Mouse (Mus musculus) forebrain, postnatal 0 days (tissue): ENCODE data around the gene Olfr1086. TPM values are rescaled to one million over a fixed set of nuclear protein-coding genes. Genes with fewer than 3 reads are reported as not detected.
"Not testable (repeated sequence)": the region's sequence is repeated elsewhere in the genome, so short reads cannot be mapped to it uniquely, and the experiment has no call there.

Experiments
- ATAC-seq: fragments of 200-750 bp; cut with Nextera tagmentation; 2 replicates; pipeline ENCODE4 v1.8.0; 2017; ENCODE audit warnings: mild to moderate bottlenecking, moderate library complexity
- DNase-seq: peaks from one replicate; pipeline ENCODE4 v3.0.0-alpha.2; 2015
- H3K27ac ChIP-seq: fragments of 300-500 bp; sonication (generic); 2 replicates; pipeline ENCODE4 v1.5.1; 2014; ENCODE audit warnings: low read depth, mild to moderate bottlenecking, antibody characterized with exemption, low read length, moderate library complexity, mixed read lengths
- H3K27me3 ChIP-seq: fragments of 300-500 bp; sonication (generic); 2 replicates; pipeline ENCODE4 v1.6.1; 2014; ENCODE audit warnings: mild to moderate bottlenecking, low read length, mixed read lengths; ENCODE audit not compliant: insufficient read depth
- H3K36me3 ChIP-seq: fragments of 300-500 bp; sonication (generic); 2 replicates; pipeline ENCODE4 v1.6.1; 2014; ENCODE audit warnings: mild to moderate bottlenecking, moderate library complexity; ENCODE audit not compliant: insufficient read depth
- H3K4me1 ChIP-seq: fragments of 300-500 bp; sonication (generic); 2 replicates; pipeline ENCODE4 v1.6.1; 2014; ENCODE audit warnings: antibody characterized with exemption; ENCODE audit not compliant: insufficient read depth
- H3K4me2 ChIP-seq: fragments of 300-500 bp; sonication (generic); 2 replicates; pipeline ENCODE4 v1.6.1; 2014; ENCODE audit warnings: low read depth, mild to moderate bottlenecking, moderate library complexity
- H3K4me3 ChIP-seq: fragments of 300-500 bp; sonication (generic); 2 replicates; pipeline ENCODE4 v1.5.1; 2014; ENCODE audit warnings: low read depth, low read length, mixed read lengths
- H3K9ac ChIP-seq: fragments of 300-500 bp; sonication (generic); 2 replicates; pipeline ENCODE4 v1.6.1; 2014; ENCODE audit warnings: mild to moderate bottlenecking
- H3K9me3 ChIP-seq: fragments of 300-500 bp; sonication (generic); 2 replicates; pipeline ENCODE4 v1.6.1; 2016; ENCODE audit warnings: low read length
- CTCF ChIP-seq: sonication (generic); IDR thresholded peaks from 2 replicates; pipeline ENCODE4 v1.5.1; 2016; ENCODE audit warnings: antibody characterized with exemption, control low read depth, low read depth
- WGBS: fragments of 180-500 bp; shearing (Covaris S2); extraction: QIAGEN DNeasy Blood & Tissue Kit; methylation state at CpG from one replicate; pipeline ENCODE4 v1.1.7; 2014; 5-methylcytosine and 5-hydroxymethylcytosine counted together
- polyA plus RNA-seq: library from polyadenylated mRNA; unstranded; fragments of >200 nt; fragmentation: Nextera tagmentation; extraction: Ambion mirVana; gene quantifications from 2 replicates; pipeline ENCODE4 v1.2.1, GENCODE M21; 2015
- total RNA-seq: library from RNA; depleted of rRNA; stranded (reverse); fragments of >200 nt; gene quantifications from 2 replicates; pipeline ENCODE4 v1.2.3, GENCODE M21; 2014; rRNA removed

Olfr1086 gene
- total RNA-seq (not detected in 2 replicates), polyA plus RNA-seq (not detected in 2 replicates)

- H3K36me3 ChIP-seq = no peaks in the 10 kb centered on the region
Measured at GRCm38 (mm10) chr2:86679992-86680391, at the start of gene Olfr1086. TSS of gene Olfr1086 (minus strand) at chr2:86680092.

GRCm38 (mm10) chr2:86698295-86698694, 18.4 kb upstream of the Olfr1086 start, which contains the start of gene Olfr1087:
TSS of gene Olfr1087 (minus strand) at chr2:86698395.
- no peaks in the 10 kb centered on the region for H3K36me3 ChIP-seq
- no peak for DNase-seq
- H3K27ac ChIP-seq = no peak within 1 kb of the TSS
- ATAC-seq = no peak
- H3K4me3 ChIP-seq = no peak within 1 kb of the TSS
- no peak for TF ChIP-seq CTCF
- no peak within 1 kb of the TSS for H3K9ac ChIP-seq
- no peaks in the 10 kb centered on the region for H3K4me1 ChIP-seq
- no peaks in the 10 kb centered on the region for H3K27me3 ChIP-seq
- H3K4me2 ChIP-seq = no peak within 1 kb of the TSS
- no peaks in the 10 kb centered on the region for H3K9me3 ChIP-seq

More at GRCm38 (mm10) chr2:86679992-86680391, at the start of gene Olfr1086:
- Histone ChIP-seq H3K9ac (no peak within 1 kb of the TSS), H3K4me3 (no peak within 1 kb of the TSS), H3K4me1 (no peaks in the 10 kb centered on the region), H3K27me3 (no peaks in the 10 kb centered on the region), H3K4me2 (no peak within 1 kb of the TSS), H3K27ac (no peak within 1 kb of the TSS), H3K9me3 (no peaks in the 10 kb centered on the region)
- 68% methylated on average over 2 of the region's 2 CpGs for WGBS
- no peak for DNase-seq
- no peak for ATAC-seq
- no peak for TF ChIP-seq CTCF

- no peak within 1 kb of the TSS for H3K9ac ChIP-seq
- H3K4me2 ChIP-seq = no peak within 1 kb of the TSS
- no peaks in the 10 kb centered on the region for H3K9me3 ChIP-seq
- 24% methylated on average over 1 of the region's 1 CpGs for WGBS
- DNase-seq (no peak), ATAC-seq (no peak)
- no peaks in the 10 kb centered on the region for H3K36me3 ChIP-seq
- H3K4me3 ChIP-seq = no peak within 1 kb of the TSS
- TF ChIP-seq CTCF = no peak
- H3K27me3 ChIP-seq = no peaks in the 10 kb centered on the region
- H3K4me1 ChIP-seq = no peaks in the 10 kb centered on the region
- H3K27ac ChIP-seq = no peak within 1 kb of the TSS
Measured at GRCm38 (mm10) chr2:86661919-86662318, 18.0 kb downstream of the Olfr1086 start, which contains the start of gene Olfr1085. TSS of gene Olfr1085 (minus strand) at chr2:86662019.

GRCm38 (mm10) chr2:86639625-86640024, 40.3 kb downstream of the Olfr1086 start, which contains the start of gene Olfr1084:
TSS of gene Olfr1084 (minus strand) at chr2:86639725.
- not testable (repeated sequence) for H3K9me3 ChIP-seq, H3K27me3 ChIP-seq, H3K9ac ChIP-seq, DNase-seq, H3K27ac ChIP-seq, H3K36me3 ChIP-seq, ATAC-seq, H3K4me1 ChIP-seq, H3K4me2 ChIP-seq, H3K4me3 ChIP-seq
- 88% methylated on average over 1 of the region's 1 CpGs for WGBS

Other genes starting within 250 kb of the Olfr1086 start
- gene Olfr1065, start 229.5 kb downstream of the Olfr1086 start, total RNA-seq = not detected in 2 replicates
- gene Olfr1065, start 229.5 kb downstream of the Olfr1086 start, polyA plus RNA-seq = not detected in 2 replicates
- gene Olfr1066, start 223.8 kb downstream of the Olfr1086 start, total RNA-seq = not detected in 2 replicates
- gene Olfr1066, start 223.8 kb downstream of the Olfr1086 start, polyA plus RNA-seq = not detected in 2 replicates
- gene Olfr228, start 192.7 kb downstream of the Olfr1086 start, total RNA-seq = not detected in 2 replicates
- not detected in 2 replicates for gene Olfr228, start 192.7 kb downstream of the Olfr1086 start, polyA plus RNA-seq
- not detected in 2 replicates for gene Olfr1076, start 171.6 kb downstream of the Olfr1086 start, total RNA-seq
- not detected in 2 replicates for gene Olfr1076, start 171.6 kb downstream of the Olfr1086 start, polyA plus RNA-seq
- not detected in 2 replicates for gene Olfr1079, start 137.6 kb downstream of the Olfr1086 start, total RNA-seq
- gene Olfr1079, start 137.6 kb downstream of the Olfr1086 start, polyA plus RNA-seq = not detected in 2 replicates
- not detected in 2 replicates for gene Olfr1080, start 121.9 kb downstream of the Olfr1086 start, total RNA-seq
- not detected in 2 replicates for gene Olfr1080, start 121.9 kb downstream of the Olfr1086 start, polyA plus RNA-seq
- gene Olfr1082, start 81.1 kb downstream of the Olfr1086 start, total RNA-seq = not detected in 2 replicates
- gene Olfr1082, start 81.1 kb downstream of the Olfr1086 start, polyA plus RNA-seq = not detected in 2 replicates
- not detected in 2 replicates for gene Olfr1084, start 40.4 kb downstream of the Olfr1086 start, total RNA-seq
- gene Olfr1084, start 40.4 kb downstream of the Olfr1086 start, polyA plus RNA-seq = not detected in 2 replicates
- gene Olfr1085, start 18.1 kb downstream of the Olfr1086 start, total RNA-seq = not detected in 2 replicates
- gene Olfr1085, start 18.1 kb downstream of the Olfr1086 start, polyA plus RNA-seq = not detected in 2 replicates
- gene Olfr1087, start 18.3 kb upstream of the Olfr1086 start, total RNA-seq = not detected in 2 replicates
- not detected in 2 replicates for gene Olfr1087, start 18.3 kb upstream of the Olfr1086 start, polyA plus RNA-seq
- not detected in 2 replicates for gene Olfr1089, start 53.6 kb upstream of the Olfr1086 start, total RNA-seq
- not detected in 2 replicates for gene Olfr1089, start 53.6 kb upstream of the Olfr1086 start, polyA plus RNA-seq
- gene Olfr1090, start 78.9 kb upstream of the Olfr1086 start, total RNA-seq = not detected in 2 replicates
- not detected in 2 replicates for gene Olfr1090, start 78.9 kb upstream of the Olfr1086 start, polyA plus RNA-seq
- not detected in 2 replicates for gene Olfr1093, start 102.4 kb upstream of the Olfr1086 start, total RNA-seq
- gene Olfr1093, start 102.4 kb upstream of the Olfr1086 start, polyA plus RNA-seq = not detected in 2 replicates
- gene Olfr141, start 129.9 kb upstream of the Olfr1086 start, total RNA-seq = not detected in 2 replicates
- not detected in 2 replicates for gene Olfr141, start 129.9 kb upstream of the Olfr1086 start, polyA plus RNA-seq
- gene Olfr1094, start 144.6 kb upstream of the Olfr1086 start, total RNA-seq = not detected in 2 replicates
- gene Olfr1094, start 144.6 kb upstream of the Olfr1086 start, polyA plus RNA-seq = not detected in 2 replicates
- gene Olfr1095, start 171.6 kb upstream of the Olfr1086 start, total RNA-seq = not detected in 2 replicates
- not detected in 2 replicates for gene Olfr1095, start 171.6 kb upstream of the Olfr1086 start, polyA plus RNA-seq
- not detected in 2 replicates for gene Gm13723, start 194.7 kb upstream of the Olfr1086 start, total RNA-seq
- not detected in 2 replicates for gene Gm13723, start 194.7 kb upstream of the Olfr1086 start, polyA plus RNA-seq
- gene Olfr1097, start 212.1 kb upstream of the Olfr1086 start, total RNA-seq = not detected in 2 replicates
- not detected in 2 replicates for gene Olfr1097, start 212.1 kb upstream of the Olfr1086 start, polyA plus RNA-seq
- not detected in 2 replicates for gene Olfr1098, start 244.5 kb upstream of the Olfr1086 start, total RNA-seq
- gene Olfr1098, start 244.5 kb upstream of the Olfr1086 start, polyA plus RNA-seq = not detected in 2 replicates